Mouse (Mus musculus): ENCODE data around the gene Sec22a. TPM values are rescaled to one million over a fixed set of nuclear protein-coding genes. Genes with fewer than 3 reads are reported as not detected.

The Sec22a gene
- total RNA-seq, 2 experiments from 2014 or later = 9.8 to 11.2 TPM

DNA sequence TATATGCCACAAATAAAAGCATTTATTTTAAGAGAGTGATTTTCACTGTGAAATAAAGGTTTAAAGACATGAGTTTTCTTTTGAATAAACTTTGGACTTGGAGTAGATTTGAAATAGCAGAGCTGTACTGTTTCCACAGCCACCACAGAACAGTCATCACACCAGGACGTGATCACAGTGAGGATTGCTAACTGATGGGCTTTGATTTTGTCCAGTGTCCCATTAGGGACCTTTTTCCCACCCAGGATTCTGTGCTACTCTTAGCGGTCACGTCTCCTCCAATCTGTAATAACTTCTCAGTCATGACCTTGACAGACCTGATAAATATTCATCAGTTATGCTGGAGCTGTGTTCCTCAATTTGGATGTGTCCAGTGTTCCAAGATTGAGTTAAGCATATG lies 48.2 kb downstream of the Sec22a start:
- no peak for DNase-seq
- intact Hi-C loops (cut with DNase I) = loop anchor here (5.0 kb wide), 1 partner anchor 407 kb away; no protein-coding TSS in a partner anchor

DNA sequence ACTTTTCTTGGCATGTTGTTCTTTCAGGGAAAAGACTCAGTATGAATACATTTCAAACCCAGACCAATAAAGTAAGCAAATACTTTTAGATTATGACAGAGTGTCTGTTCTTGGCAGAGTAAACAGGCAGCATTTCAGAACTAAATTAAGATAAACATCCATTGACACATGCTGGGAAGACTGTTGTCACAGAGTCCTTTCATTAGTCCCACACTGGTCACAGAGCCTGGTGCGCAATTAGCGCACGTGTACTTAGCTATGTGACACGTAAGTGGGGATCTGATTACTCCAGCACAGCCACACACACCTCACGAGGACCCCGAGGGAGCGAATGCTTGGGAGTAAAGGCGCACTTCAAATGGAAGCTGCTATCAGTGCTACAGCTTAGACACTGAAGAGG lies 52.1 kb downstream of the Sec22a start:
- intact Hi-C loops (cut with DNase I) = no loop called here
- no peak for DNase-seq

- DNase-seq = no peak
- intact Hi-C loops (cut with DNase I) = no loop called here
Observed at GRCm38 (mm10) chr16:35310551-35311110, 53.1 kb downstream of the Sec22a start.

GRCm38 (mm10) chr16:35309634-35310033 lies 54.1 kb downstream of the Sec22a start:
- no peak for DNase-seq
- intact Hi-C loops (cut with DNase I) = no loop called here

DNA sequence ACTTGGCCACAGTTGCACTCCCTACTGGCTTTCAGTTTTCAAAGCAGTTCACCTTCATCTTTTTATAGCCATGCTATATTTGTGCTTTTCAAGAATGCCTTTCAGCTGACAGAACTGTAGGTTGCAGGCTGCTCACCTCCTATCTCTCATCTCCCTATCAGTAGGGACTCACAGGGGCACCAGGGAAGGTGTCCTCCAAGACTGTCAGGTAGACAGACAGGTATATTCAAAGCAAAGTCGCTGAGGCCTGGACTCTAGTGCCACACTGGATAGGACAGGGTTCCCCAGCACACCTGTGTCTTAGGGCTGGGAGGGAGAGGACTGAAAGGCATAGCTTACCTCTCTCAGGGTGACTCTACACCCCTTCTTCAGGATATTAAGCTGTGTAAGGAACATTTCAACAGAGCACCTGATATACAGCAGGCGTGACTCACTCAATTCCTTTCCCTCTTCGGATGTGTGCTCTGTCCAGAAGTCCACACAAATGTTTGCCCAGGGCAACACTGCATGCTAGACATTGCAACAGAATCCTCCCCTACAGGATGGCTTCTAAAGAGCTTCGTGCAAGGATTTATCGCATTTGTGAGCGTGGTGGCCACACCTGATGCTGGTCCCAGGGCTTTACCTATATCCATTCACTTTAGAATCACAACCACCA lies 55.1 kb downstream of the Sec22a start:
- no peak for DNase-seq
- intact Hi-C loops (cut with DNase I) = no loop called here

DNA sequence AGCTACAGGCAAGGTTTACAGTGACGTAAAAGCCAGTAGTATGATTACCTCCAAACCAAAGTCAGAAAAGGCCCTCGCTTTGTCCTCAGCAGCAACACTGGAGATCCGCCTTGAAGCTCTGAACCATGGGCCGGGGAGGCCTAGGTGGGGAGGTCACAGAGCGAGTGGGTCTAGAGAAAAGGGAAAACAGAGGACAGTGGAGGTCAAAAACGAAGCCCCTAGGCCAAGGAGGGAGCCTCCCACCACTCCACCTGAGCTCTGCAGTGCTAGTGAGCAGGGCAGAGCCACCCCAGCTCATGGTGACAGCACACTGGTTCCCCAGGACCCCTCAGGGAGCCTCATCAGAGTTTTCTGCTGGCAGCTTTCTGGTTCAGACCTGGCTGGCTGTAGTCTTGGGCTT lies 55.7 kb downstream of the Sec22a start:
- intact Hi-C loops (cut with DNase I) = no loop called here
- no peak for DNase-seq

- intact Hi-C loops (cut with DNase I) = no loop called here
- no peak for DNase-seq
Observed at GRCm38 (mm10) chr16:35307331-35307730, 56.4 kb downstream of the Sec22a start.

DNA sequence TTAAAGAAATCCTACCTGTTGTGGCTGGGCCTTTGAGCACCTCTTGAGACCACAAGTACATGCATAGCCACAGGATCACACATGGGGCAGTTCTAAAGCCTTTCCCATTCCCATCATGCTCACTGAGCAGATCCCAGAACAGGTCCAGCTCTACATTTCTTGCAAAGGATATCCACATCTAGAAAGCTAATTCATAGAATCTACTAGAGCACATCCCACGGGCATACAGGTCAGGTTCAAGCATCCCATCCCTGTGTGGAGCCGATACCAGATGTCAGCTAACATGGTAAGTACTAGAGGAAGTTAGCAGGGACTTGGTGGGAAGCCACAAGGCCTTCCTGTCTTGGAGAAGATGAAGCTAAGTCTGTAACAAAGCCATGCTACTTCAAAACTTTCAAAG lies 57.1 kb downstream of the Sec22a start:
- no peak for DNase-seq
- intact Hi-C loops (cut with DNase I) = no loop called here

DNA sequence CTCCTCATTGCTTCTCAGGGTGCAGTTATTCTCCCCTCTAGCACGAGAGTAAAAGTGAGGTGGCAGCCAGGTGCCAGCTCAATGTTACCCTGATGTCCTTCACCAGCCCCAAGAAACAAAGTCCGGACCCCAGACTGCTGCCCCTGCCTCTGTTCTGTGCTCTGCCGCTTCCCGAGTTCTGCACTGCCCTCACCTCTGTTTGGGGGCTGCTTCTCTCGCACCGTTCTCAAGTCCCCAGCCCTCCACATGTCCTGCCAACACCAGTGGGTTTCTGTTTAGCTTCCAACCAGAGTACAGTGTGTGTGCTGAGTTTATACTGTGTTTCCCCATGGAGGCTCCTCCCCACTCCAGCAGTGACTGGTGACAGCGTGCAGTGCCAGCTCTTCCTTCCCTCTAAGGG lies 58.5 kb downstream of the Sec22a start:
- intact Hi-C loops (cut with DNase I) = no loop called here
- no peak for DNase-seq

GRCm38 (mm10) chr16:35304416-35304815 lies 59.3 kb downstream of the Sec22a start:
- no peak for DNase-seq
- intact Hi-C loops (cut with DNase I) = no loop called here

DNA sequence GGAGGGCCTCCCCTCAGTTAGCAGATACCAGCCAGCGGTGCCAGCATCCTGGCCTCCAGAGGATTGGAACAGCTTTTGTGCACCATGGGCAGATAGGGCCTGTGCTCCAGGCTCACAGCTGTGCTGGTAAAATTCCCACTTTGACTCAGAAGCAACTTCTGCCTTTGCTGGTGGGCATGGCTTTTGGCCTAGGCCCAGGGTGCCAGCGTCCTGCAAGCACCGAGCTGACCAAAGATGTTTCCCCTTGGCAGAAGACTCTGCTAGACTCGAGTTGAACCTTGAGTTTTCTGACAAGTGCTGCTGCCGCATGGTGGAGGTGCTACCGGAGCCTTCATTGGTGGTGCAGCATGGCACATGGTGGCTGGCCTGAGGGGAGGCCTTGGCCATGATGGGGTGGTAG lies 60.0 kb downstream of the Sec22a start:
- no peak for DNase-seq
- intact Hi-C loops (cut with DNase I) = no loop called here

- DNase-seq = no peak
- intact Hi-C loops (cut with DNase I) = no loop called here
Observed at GRCm38 (mm10) chr16:35302441-35303280, 61.1 kb downstream of the Sec22a start.

- intact Hi-C loops (cut with DNase I) = no loop called here
- DNase-seq = no peak
Observed at GRCm38 (mm10) chr16:35300156-35300555, 63.6 kb downstream of the Sec22a start.

- DNase-seq = peak in 1 of 2 experiments; percentile 23
- intact Hi-C loops (cut with DNase I) = no loop called here
Observed at GRCm38 (mm10) chr16:35297786-35298185, 65.9 kb downstream of the Sec22a start.

GRCm38 (mm10) chr16:35287244-35287643 lies 76.5 kb downstream of the Sec22a start:
- DNase-seq = no peak
- intact Hi-C loops (cut with DNase I) = no loop called here

GRCm38 (mm10) chr16:35285821-35286220 lies 77.9 kb downstream of the Sec22a start:
- intact Hi-C loops (cut with DNase I) = no loop called here
- no peak for DNase-seq

GRCm38 (mm10) chr16:35282456-35282855 lies 81.3 kb downstream of the Sec22a start:
- intact Hi-C loops (cut with DNase I) = no loop called here
- DNase-seq = no peak

DNA sequence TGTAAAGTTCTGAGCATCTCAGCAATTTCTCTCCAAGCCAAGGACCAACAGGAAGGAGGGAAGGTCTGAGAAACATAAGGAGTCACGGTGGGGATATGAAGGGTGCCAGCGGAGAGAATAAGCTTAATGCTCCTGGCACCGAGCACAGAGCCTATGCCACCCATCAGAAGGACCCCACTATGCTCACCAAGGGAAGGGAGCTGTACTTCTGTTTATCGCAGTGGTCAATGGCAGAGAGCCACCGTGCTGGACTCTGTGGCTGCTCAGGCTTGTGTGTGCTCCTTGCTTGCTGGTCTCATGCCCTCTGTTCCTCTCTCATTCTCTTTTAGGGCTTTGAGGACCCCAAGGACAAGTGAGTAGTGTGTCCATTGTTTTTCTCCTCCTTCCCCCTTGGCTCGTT lies 85.6 kb downstream of the Sec22a start:
- intact Hi-C loops (cut with DNase I) = no loop called here
- no peak for DNase-seq

DNA sequence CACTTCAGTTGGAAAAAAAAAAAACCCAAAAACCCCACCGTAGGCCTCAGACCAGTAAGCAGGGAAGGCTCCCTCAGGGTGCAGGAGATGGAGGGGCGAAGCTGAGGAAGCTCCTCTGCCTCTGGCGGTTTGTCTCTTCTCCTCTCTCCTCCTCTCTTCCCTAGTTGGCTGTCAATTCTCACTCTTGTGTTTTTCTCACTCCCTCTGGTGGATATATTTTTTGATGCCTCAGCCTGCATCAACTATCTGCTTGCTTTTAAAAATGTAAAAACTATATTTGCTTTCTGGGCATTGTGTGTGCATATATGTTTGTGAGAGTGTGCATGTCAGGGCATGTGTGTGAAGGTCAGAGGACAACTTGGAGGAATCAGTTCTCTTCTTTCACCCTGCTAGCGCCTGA lies 91.3 kb downstream of the Sec22a start:
- DNase-seq = no peak
- intact Hi-C loops (cut with DNase I) = no loop called here

DNA sequence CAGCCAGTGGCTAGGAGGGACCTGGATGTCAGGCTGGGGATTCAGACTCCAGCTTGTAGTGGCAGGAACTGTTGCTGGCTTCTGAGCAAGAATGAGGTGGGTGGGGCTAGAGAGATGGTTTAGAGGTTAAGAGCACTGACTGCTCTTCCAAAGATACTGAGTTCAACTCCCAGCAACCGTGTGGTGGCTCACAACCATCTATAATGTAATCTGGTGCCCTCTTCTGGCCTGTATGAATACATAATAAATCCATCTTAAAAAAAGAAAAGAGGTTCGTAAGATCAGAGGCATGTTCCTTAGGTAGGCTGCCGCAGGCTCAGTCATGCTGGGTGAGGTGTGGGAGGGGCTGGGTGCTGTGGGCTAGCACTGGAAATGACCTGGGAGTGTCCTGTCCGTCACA lies 92.1 kb downstream of the Sec22a start:
- intact Hi-C loops (cut with DNase I) = loop anchor here (2.0 kb wide), 1 partner anchor 215 kb away; no protein-coding TSS in a partner anchor
- DNase-seq = no peak

GRCm38 (mm10) chr16:35270945-35271344 lies 92.8 kb downstream of the Sec22a start:
- no peak for DNase-seq
- intact Hi-C loops (cut with DNase I) = loop anchor here (1.0 to 2.0 kb wide), 3 partner anchors 117 to 214 kb away; partner anchors contain the start of gene Adcy5
